Mouse (Mus musculus): ENCODE data around the gene Hps4.
"Not testable (repeated sequence)": the region's sequence is repeated elsewhere in the genome, so short reads cannot be mapped to it uniquely, and the experiment has no call there.

The Hps4 gene

GRCm38 (mm10) chr5:112402437-112402836, 59.6 kb downstream of the Hps4 start:
- no peak for DNase-seq (ENCODE audit: low read depth)

- peak; percentile 85 for DNase-seq (ENCODE audit: low read depth)
Measured at GRCm38 (mm10) chr5:112406017-112406416, 63.1 kb downstream of the Hps4 start.

- no peak for DNase-seq (ENCODE audit: low read depth)
Measured at GRCm38 (mm10) chr5:112409274-112409673, 66.4 kb downstream of the Hps4 start.

- DNase-seq (ENCODE audit: low read depth) = no peak
Measured at GRCm38 (mm10) chr5:112411072-112411471, 68.2 kb downstream of the Hps4 start.

GRCm38 (mm10) chr5:112411514-112412335, 68.8 kb downstream of the Hps4 start:
- DNase-seq (ENCODE audit: low read depth) = no peak

GRCm38 (mm10) chr5:112412781-112413180, 69.9 kb downstream of the Hps4 start:
- DNase-seq (ENCODE audit: low read depth) = not testable (repeated sequence)

- DNase-seq (ENCODE audit: low read depth) = no peak
Measured at GRCm38 (mm10) chr5:112416673-112417072, 73.8 kb downstream of the Hps4 start.

GRCm38 (mm10) chr5:112418023-112418422, 75.1 kb downstream of the Hps4 start:
- DNase-seq (ENCODE audit: low read depth) = no peak

GRCm38 (mm10) chr5:112419535-112419934, 76.7 kb downstream of the Hps4 start:
- no peak for DNase-seq (ENCODE audit: low read depth)

GRCm38 (mm10) chr5:112426635-112427034, 83.8 kb downstream of the Hps4 start:
- peak; percentile 22 for DNase-seq (ENCODE audit: low read depth)

GRCm38 (mm10) chr5:112427283-112427682, 84.4 kb downstream of the Hps4 start:
- peak; percentile 61 for DNase-seq (ENCODE audit: low read depth)

Measured in 416B (cell line).